Mouse (Mus musculus) CH12.LX (cell line): Measurements from ENCODE around the gene Msi2.

ENCODE experiments used
- CHD1 ChIP-seq: IDR thresholded peaks from 2 replicates; pipeline ENCODE4 v1.6.1; 2012; ENCODE audit warnings: low read depth, low read length, improper control_type of control experiment, inconsistent platforms
- CTCF ChIP-seq, 2 experiments: IDR thresholded peaks in 1 of 2; conservative IDR thresholded peaks in 1 of 2; 2 replicates each; pipeline ENCODE4 v1.5.1; 2011 to 2012; ENCODE audit warnings: low read depth in 2 of 2, low read length in 2 of 2, improper control_type of control experiment in 1 of 2, inconsistent platforms in 1 of 2, mild to moderate bottlenecking in 1 of 2, moderate library complexity in 1 of 2
- ETS1 ChIP-seq: conservative IDR thresholded peaks from 2 replicates; pipeline ENCODE4 v1.6.1; 2012; ENCODE audit warnings: low read depth, mild to moderate bottlenecking, inconsistent platforms, low read length, improper control_type of control experiment, moderate library complexity
- GABPA ChIP-seq: IDR thresholded peaks from 2 replicates; pipeline ENCODE4 v1.6.1; 2012; ENCODE audit warnings: low read depth, low read length, improper control_type of control experiment, inconsistent platforms; ENCODE audit not compliant: insufficient replicate concordance
- HCFC1 ChIP-seq: IDR thresholded peaks from 2 replicates; pipeline ENCODE4 v1.6.1; 2012; ENCODE audit warnings: low read depth, mild to moderate bottlenecking, inconsistent platforms, low read length, improper control_type of control experiment
- JUND ChIP-seq: conservative IDR thresholded peaks from 2 replicates; pipeline ENCODE4 v1.6.1; 2011; ENCODE audit warnings: low read depth, low read length, improper control_type of control experiment
- MAX ChIP-seq: IDR thresholded peaks from 2 replicates; pipeline ENCODE4 v1.6.1; 2011; ENCODE audit warnings: low read length, improper control_type of control experiment
- TCF12 ChIP-seq: IDR thresholded peaks from 2 replicates; pipeline ENCODE4 v1.6.1; 2014; ENCODE audit warnings: low read depth, mild to moderate bottlenecking, inconsistent platforms, low read length, improper control_type of control experiment
- ZNF384 ChIP-seq: IDR thresholded peaks from 2 replicates; pipeline ENCODE4 v1.6.1; 2012; ENCODE audit warnings: low read depth, low read length, improper control_type of control experiment, inconsistent platforms

GRCm38 (mm10) chr11:88425631-88426101, 292.6 kb downstream of the Msi2 start:
- TF ChIP-seq CTCF (conservative IDR thresholded peaks at IDR 0.05 in 1 of 2, IDR thresholded peaks at IDR 0.05 in 1 of 2; ENCODE audit: low read depth in 2 of 2, low read length in 2 of 2) (no peak), JUND (no peak), ETS1 (no peak), MAX (no peak), ZNF384 (no peak), GABPA (no peak), HCFC1 (no peak), TCF12 (no peak), CHD1 (no peak)
